Mouse (Mus musculus) cortical plate, adult 2 months (tissue): ENCODE data around the gene Ccdc3. TPM values are rescaled to one million over a fixed set of nuclear protein-coding genes. Genes with fewer than 3 reads are reported as not detected.

Experiments
- H3K27ac ChIP-seq: fragments of 200-500 bp; 2 replicates; pipeline ENCODE4 v1.5.1; 2012; ENCODE audit warnings: low read length, control low read depth, inconsistent platforms; ENCODE audit not compliant: insufficient read depth
- H3K4me1 ChIP-seq: fragments of 200-500 bp; 2 replicates; pipeline ENCODE4 v1.6.1; 2011; ENCODE audit warnings: low read length; ENCODE audit not compliant: control insufficient read depth, insufficient read depth
- H3K4me3 ChIP-seq: fragments of 200-500 bp; 2 replicates; pipeline ENCODE4 v1.5.1; 2011; ENCODE audit warnings: mild to moderate bottlenecking, low read length, control low read depth; ENCODE audit not compliant: insufficient read depth
- CTCF ChIP-seq: fragments of 200-500 bp; IDR thresholded peaks from 2 replicates; pipeline ENCODE4 v1.5.1; 2011; ENCODE audit warnings: mild to moderate bottlenecking, control low read depth, low read length; ENCODE audit not compliant: insufficient read depth; ENCODE audit errors: extremely low read depth
- POLR2A ChIP-seq: fragments of 200-500 bp; IDR thresholded peaks from 2 replicates; pipeline ENCODE4 v1.6.1; 2011; ENCODE audit warnings: mild to moderate bottlenecking, low read length, control low read depth; ENCODE audit not compliant: insufficient read depth; ENCODE audit errors: extremely low read depth
- polyA plus RNA-seq: library from polyadenylated mRNA; depleted of rRNA; stranded (reverse); fragments of >200 nt; gene quantifications from 2 replicates; pipeline ENCODE4 v1.2.3, GENCODE M21; 2012

Ccdc3 gene
- polyA plus RNA-seq, 1 experiment = 11.4 TPM

DNA sequence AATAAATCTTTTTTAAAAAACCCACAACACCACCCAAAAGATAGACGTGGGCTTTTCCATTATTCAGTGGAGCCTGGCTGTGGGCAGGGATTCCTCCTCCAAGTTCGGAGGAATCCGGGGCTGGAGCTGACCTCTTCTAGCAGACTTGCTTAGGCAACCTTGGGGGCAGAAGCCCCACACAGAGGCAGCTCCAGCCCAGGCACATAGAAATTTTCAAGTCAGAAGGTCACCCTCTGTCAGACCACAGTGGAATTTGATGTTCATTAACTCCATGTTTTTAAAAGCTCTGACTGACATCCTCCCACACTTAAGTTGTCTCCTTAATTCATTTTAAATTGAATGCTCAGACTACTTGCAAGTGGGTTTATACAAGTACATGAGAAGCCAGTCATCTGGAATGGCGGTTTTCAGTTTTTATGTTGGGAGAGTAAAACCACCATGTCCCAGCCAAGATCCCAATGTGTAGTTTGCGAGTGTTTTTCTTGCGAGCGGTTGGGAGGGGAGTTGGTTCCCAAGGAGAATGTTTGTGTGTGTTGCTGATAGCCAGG lies 63.3 kb downstream of the Ccdc3 start:
- no peak for TF ChIP-seq POLR2A
- no peak for TF ChIP-seq CTCF
- Histone ChIP-seq H3K4me1 (no peaks in the 10 kb centered on the region; the same call in 1 of the 2 replicates), H3K27ac (no peak overlapping the region), H3K4me3 (no peak overlapping the region)

DNA sequence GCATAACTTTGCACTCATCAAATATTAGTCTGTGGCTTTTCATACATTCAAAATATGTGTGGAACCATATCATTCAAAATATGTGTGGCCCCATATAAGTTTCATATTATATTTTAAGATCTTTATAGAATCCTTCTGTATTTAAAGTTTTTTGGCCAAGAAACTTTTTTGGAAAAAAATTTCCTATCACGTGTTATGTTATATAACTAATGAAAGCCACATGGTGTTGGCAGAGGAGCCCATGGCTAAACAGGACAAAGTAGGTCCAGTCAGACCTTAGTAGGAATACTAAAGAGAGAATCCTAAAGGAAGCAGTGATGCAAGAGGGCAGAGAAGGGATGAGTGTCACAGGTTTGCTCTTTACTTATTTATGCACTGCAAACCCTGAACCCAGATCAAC lies 65.6 kb downstream of the Ccdc3 start:
- no peak overlapping the region for H3K27ac ChIP-seq
- no peaks in the 10 kb centered on the region for H3K4me1 ChIP-seq
- no peak overlapping the region for H3K4me3 ChIP-seq
- no peak for TF ChIP-seq CTCF
- no peak for TF ChIP-seq POLR2A

DNA sequence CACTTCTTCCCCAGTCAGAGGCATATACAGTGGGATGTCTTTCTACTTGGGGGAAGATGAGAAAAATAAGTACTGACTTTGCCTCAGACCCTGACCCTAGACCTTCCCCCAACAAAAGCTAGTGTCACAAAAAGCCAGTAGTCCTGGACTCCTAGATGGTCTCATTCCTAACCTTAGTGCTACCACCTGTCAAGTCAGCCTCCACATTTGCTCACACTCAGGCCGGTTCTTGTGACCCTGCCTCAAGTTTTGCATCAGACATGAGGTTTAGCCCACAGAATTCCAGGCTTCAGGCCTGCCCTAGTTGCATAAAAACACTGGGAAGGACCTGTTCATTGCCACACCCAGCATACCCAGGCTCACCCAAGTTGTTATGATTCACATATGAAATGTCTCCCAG lies 67.4 kb downstream of the Ccdc3 start:
- Histone ChIP-seq H3K27ac (no peak overlapping the region), H3K4me1 (no peaks in the 10 kb centered on the region), H3K4me3 (no peak overlapping the region)
- TF ChIP-seq POLR2A = no peak
- no peak for TF ChIP-seq CTCF

DNA sequence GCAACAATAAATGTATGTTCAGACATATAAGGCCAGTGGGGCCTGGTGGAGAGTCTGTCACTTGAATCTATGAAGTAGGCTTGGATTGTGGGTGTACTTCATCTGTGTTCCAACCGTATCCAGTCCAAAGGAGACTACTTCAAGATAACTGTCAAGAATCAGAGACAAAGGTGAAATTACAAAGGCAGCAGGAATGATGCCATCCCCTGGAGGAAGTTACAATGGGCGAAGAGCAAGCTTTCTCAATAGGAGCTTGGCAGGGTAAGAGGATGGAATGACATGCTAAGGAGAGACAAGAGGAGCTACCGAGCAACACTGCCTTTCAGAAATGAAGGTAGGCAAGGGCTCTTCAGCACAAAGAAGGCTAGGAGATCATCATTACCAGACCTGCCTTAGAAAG lies 69.1 kb downstream of the Ccdc3 start:
- H3K4me1 ChIP-seq = no peaks in the 10 kb centered on the region
- TF ChIP-seq POLR2A (no peak), CTCF (no peak)
- no peak overlapping the region for H3K27ac ChIP-seq
- H3K4me3 ChIP-seq = no peak overlapping the region

DNA sequence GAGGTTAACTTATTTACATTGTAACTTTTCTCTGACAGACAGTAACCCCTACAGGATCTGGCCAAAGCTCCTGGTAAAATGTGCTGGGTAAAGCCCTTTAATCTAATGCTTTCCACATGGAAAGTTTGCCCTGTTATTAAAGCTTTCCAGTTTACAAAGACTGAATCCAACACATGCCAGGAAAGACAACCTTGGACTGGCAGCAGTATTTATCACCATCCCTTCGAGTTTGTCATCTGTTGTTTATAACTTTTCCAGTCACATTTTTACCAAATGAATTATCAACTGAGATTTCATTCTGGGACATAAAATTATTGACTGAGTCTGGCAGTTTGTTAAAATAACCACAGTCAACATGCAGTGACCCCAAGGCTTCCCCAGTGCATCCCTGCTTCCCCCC lies 77.0 kb downstream of the Ccdc3 start:
- Histone ChIP-seq H3K27ac (no peak overlapping the region), H3K4me3 (no peak overlapping the region), H3K4me1 (no peaks in the 10 kb centered on the region)
- TF ChIP-seq CTCF (no peak), POLR2A (no peak)

DNA sequence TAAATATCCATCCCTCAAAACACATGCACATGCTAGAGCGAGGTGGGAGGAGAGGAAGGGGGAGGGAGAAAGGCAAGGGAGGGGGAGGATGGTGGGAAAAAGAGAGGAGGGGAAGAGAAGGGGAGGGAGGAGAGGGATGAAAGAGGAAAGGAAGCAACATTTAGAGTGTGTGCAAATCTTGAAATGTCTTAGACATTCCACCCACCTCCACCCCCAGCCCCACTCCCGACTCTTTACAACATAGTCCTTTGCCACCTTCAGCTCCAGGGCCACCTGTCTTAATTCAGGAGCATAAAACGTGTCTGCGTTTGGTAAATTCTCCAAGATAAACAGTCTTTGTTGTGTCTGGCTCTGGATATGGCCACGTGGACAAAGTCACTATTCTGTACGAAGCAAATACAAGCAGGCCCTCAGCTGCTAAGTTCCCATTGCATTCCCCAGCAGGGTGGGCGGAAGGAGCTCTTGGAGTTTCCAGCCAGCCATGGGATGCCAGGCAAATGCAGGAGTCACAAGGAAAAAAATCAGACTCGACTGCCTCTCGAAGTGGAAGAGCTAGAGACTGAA lies 77.8 kb downstream of the Ccdc3 start:
- TF ChIP-seq CTCF = no peak
- TF ChIP-seq POLR2A = no peak
- Histone ChIP-seq H3K4me1 (no peaks in the 10 kb centered on the region), H3K27ac (no peak overlapping the region), H3K4me3 (no peak overlapping the region)

DNA sequence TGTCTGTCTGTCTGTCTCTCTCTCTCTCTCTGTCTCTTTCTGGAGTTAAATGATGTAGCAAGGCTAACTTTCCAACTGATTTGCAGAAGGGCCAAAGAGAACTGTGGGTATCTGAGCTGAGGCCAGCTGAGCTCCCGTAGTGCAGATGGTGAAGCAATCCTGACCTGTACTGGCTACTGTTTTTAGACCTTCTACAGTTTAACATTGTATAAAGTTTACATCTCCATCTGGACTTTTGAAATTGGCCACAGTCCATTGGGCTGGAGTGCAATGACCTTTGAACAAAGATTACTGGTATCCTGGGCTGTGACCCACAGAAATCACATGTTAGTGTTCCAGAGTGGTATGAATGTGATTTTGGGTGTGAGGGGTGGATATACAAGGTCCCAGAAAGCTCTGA lies 81.6 kb downstream of the Ccdc3 start:
- H3K4me1 ChIP-seq = no peaks in the 10 kb centered on the region
- TF ChIP-seq CTCF (no peak), POLR2A (no peak)
- no peak overlapping the region for H3K27ac ChIP-seq

DNA sequence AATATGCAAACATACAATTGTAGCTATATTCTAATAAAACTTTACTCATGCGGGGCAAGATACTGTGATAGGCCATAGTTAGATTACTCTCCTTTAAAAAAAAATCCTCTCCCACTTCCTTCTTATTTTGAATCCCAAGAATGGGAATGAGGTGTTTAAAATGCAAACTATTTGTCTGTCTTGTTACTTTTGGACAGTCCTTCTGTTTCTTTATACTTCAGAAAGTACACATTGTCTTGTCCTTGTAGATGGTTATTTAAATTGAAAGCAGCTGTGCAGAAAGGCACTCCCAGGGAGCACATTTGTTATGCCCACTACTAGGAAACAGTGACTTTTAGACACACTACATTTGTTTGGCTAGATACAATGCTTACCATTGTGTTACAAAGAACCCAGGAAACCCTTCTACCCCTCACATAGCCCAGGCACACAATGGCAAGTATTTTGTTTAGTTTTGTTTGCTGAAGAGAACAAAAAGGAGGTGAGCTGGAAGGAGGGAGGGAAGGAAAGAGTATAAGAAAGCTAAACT lies 82.3 kb downstream of the Ccdc3 start:
- H3K4me3 ChIP-seq = no peak overlapping the region
- TF ChIP-seq POLR2A (no peak), CTCF (no peak)
- H3K4me1 ChIP-seq = no peaks in the 10 kb centered on the region
- H3K27ac ChIP-seq = no peak overlapping the region

More for the DNA sequence above, 81.6 kb downstream of the Ccdc3 start:
- H3K4me3 ChIP-seq = no peak overlapping the region

DNA sequence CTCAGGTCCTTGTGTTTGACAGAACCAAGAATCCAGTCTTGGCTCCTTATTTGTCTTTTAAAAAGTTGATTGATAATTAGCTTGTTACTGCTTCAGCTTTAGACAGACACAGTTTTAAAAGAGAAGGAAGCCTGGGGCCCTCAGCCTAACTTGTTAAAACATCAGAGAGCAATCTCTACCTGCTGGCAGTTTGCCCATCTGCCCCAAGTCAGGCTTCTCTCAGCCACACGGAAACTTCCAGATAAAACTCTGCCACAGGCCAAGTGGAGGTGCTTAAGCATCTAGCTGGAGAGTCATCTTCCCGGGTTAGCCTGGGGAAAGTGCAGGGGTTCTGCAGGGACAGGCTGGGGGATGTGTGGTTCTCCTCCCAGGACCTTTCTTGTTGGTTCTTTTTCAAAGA lies 85.0 kb downstream of the Ccdc3 start:
- H3K27ac ChIP-seq = no peak overlapping the region
- TF ChIP-seq POLR2A = no peak
- TF ChIP-seq CTCF = no peak
- no peak overlapping the region for H3K4me3 ChIP-seq
- no peaks in the 10 kb centered on the region for H3K4me1 ChIP-seq

DNA sequence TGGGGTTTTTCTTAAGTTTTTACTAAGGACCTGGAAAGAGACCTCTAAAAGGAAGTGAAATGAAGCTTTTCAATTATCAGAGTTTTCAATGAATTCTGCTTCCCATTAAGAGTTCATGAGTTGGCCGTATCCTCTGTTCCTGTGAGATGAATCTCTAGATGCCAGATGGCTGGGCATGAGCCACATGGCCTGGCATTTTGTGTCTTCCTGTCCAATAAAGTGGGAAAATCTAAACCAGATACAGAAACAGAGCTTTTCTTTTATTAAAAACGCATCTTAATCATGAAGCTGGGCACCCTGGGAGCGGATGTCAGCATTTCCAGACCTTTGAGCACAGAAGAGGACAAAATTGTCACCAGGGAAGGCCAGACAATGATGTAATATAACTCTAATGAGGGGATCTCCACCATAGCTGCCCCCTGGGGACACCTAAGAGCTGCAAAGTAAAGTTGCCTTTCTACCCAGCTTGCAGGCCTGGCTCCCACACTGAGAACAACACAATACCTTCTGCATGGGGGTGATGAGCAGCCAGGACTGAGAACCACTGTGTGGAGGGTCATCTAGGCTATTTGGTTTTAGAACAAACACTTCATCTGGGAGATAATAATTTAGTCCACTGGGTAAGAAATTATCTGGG lies 99.4 kb downstream of the Ccdc3 start:
- no peak overlapping the region for H3K4me3 ChIP-seq
- no peak for TF ChIP-seq POLR2A
- TF ChIP-seq CTCF = no peak
- H3K4me1 ChIP-seq = peaks cover 3% of the 10 kb centered on the region; the same call in 1 of the 2 replicates
- H3K27ac ChIP-seq = no peak overlapping the region
